Mouse (Mus musculus): Measurements from ENCODE around the gene Kctd4.

The Kctd4 gene

DNA sequence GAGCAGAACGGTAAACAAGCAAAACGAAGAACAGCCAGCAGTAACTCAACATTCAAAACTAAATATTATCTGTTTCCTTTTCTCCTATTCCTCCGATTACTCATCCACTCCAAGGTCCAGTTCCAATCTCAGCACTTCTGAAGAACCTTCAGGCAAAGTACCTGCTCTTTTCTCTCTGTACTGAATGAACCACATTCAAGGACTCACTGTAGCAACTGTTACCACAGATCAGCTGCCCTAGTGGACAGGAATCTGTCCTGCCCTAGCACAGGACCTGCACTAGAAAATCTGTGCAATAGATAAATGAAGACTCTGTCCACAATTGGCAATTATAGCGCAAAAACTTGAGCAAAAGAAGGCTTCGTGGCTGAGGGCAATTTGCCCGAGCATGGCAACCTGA is 36.1 kb downstream of the Kctd4 start:
- no peak for DNase-seq (ENCODE audit: low read depth)

DNA sequence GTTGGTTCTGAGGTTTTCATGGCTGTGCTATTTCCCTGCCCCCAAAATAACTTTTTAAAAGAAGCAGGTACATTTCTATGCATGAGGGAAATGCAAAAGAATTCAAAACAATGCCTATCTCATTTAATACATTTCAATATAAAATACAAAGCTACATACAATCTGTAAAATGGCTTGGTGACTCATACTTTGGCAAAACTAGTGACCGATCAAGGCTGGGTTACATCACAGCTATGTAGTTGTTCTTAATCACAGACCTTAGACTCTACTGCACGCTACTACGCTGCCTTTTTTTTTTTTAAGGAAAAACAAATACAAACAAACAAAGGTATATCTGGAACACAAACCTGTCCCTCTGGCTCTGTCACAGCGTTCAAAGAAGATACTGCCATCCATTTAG is 37.6 kb downstream of the Kctd4 start:
- no peak for DNase-seq (ENCODE audit: low read depth)

DNA sequence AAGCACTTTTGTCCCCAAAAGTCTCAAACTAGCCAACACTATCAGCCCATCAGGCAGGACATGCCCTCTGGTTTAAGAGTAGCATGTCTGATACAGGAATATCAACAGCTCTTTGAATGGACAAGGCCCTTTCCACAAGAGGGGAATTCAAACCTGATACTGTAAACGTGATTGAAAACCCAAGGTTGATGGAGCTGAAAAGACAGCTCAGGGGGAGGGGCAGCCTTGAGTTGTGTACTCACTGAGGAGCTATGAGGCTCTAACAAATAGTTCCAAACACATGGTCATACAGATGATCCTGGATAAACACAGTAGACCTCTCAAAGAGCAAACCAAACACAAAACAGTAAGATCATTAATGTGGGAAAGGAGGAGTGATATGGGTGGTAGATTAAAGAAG is 43.3 kb downstream of the Kctd4 start:
- DNase-seq (ENCODE audit: low read depth), result no peak

DNA sequence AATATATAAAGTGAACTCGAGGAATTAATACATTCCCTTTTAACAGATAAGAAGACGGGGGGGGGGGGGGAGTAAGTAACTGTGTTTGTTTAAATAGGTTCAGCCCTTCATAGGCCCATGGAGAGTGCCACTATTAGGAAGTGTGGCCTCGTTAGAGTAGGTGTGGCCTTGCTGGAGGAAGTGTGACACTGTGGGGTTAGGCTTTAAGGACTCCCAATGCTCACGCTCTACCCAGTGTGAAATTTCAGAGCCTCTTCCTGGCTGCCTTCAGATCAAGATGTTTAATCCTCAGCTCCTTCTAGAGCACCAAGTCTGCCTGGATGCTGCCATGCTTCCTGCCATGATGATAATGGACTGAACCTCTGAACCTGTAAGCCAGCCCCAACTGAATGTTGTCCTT is 47.0 kb downstream of the Kctd4 start:
- no peak for DNase-seq (ENCODE audit: low read depth)

DNA sequence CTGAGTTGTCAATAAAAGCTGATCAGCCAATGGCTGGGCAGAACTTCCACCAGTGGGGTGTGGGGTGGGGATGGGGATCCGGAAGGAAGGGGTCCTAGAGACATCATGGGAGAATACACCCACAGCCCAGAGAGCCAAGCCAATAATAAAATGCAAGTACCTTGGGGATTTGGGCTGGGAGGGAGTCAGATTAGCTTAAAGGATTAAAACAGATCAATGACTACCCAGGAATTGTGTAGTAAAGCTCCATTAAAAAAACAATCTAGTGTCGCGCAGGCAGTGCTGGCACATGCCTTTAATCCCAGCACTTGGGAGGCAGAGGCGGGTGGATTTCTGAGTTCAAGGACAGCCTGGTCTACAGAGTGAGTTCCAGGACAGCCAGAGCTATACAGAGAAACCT is 50.2 kb downstream of the Kctd4 start:
- DNase-seq (ENCODE audit: low read depth), result no peak

DNA sequence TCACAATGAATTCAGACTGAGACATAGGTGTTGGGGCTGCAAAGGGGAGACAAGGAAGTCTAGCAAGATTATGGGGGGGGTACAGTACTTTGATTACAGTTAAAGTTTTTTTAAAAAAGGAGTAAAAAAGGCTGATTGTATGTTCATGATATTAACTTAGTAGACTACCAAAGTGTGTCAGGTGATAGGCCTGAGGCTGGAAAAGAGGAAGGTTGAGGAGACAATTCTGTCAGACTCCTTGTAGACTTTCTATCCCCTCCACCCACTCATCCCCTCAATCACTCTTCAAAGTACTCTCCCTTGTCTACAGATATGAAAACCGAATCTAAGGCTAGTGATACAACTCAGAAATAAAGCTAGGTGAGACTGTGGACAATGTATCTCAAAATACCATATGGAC is 53.4 kb downstream of the Kctd4 start:
- no peak for DNase-seq (ENCODE audit: low read depth)

DNA sequence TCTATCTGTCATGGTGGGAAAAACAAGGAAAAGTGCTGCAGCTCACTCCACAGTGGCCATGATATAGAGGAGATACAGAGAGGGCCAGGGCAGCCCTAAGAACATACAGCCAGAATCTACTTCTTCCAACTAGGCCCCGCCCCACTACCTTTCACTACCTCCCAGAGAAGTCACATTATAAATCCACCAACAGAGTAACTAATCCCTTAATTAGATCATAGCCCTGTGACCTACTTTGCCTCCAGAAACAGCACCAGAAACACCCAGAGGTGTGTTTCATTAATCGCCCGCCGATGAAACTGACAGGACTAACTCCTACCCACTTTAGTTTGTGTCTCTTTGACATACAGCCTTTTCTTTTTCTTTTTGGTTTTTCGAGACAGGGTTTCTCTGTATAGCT is 54.4 kb downstream of the Kctd4 start:
- peak; percentile 27 for DNase-seq (ENCODE audit: low read depth)

DNA sequence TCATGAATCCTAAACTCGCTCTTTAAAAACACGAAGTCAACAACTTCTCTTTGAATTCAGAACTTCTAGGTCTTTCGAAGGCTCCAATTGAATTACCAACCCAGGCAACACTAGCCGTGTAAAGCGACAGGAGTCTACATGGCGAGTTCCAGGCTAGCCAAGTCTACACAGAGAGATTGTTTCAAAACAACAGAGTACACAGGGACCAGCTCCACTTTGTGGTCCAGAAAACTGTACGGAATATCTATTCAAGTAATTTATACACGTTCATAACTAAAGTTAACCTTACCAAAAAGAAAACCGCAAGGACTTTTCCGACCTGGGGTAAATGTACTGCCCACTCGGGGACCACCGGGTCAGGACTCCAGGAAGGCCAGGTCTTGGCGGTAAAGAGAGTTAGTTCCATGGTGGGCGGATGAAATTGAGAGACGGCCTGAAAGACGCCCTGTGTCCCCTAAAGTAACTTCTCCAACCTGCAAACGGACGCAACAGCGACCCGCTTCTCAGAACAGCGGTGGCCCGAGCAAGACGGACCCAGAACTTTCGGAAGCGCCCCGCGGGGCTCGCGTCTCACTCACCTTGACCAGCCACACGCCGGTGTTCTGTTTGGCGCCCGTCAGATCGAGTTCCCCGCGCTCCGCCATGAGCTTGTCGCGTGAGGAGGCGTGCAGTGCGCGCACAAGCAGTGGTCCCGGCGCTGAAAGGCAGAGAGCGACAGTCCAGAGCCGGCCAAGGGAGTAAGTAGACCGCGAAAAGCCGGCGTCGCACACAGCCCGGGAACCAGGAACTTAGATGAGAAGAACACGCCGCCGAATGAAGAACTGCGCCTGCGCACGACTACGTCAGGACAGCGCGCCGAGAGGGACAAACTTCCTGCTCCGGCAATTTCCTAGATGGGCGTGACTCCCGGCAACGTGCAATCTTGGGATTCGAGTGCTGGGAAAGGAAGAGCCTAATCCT is 55.6 kb downstream of the Kctd4 start, which contains the start of gene Gtf2f2:
TSS of gene Gtf2f2 (minus strand) at position 764 of the 960 bp plus-strand sequence.
- peak; percentile 95 for DNase-seq (ENCODE audit: low read depth)

DNA sequence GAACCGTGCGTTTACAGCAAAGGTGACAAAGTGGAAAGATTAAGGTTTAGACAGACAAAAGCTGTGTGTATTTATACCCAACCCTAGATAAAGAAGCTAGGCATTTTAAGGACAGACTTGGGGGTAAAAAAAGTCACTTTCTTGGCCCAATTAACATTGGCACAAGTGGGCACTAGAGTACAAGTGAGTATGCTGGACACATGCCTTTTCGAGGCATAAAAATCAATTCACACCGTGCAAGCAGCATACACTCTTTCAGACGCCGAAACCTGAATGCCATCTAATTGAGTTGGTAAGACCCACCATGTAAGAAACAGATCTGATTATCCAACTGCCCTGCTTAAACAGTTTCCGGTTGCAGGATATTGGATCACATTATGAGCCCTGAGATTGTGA is 56.3 kb downstream of the Kctd4 start:
- no peak for DNase-seq (ENCODE audit: low read depth)

DNA sequence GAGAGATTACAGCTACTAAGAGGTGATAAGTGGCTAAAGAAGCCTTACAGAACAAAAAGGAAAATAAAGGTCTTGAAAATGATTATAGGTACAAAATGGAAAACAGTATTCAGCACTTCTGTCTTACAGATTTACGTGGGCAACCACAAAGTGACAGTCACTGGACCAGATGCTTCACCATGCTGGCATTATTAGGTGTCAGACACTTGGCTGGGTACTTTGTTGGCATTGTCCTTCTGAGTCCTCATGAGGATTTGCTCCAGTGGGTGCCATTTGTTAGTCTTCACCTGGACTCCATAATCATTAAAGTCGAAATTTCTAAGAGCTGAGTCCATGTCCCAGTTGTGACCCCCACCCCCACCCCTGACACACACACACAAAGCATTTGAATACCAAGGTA is 59.5 kb downstream of the Kctd4 start:
- no peak for DNase-seq (ENCODE audit: low read depth)
